Mouse (Mus musculus) layer of hippocampus, postnatal 14 days (tissue): Measurements from ENCODE around the gene Bcar3. TPM values are rescaled to one million over a fixed set of nuclear protein-coding genes. Genes with fewer than 3 reads are reported as not detected.
"Not testable (repeated sequence)": the region's sequence is repeated elsewhere in the genome, so short reads cannot be mapped to it uniquely, and the experiment has no call there.

Experiments
- DNase-seq, 2 experiments: peaks; one replicate each; pipeline ENCODE4 v3.0.0; 2021 to 2022; ENCODE audit warnings: low spot score in 2 of 2, mixed read lengths in 1 of 2
- total RNA-seq, 2 experiments: library from RNA; stranded (reverse); gene quantifications; 2 replicates each; pipeline ENCODE4 v1.2.3; 2021

Bcar3 gene
- total RNA-seq, 2 experiments from 2014 or later = 10.3 to 11.0 TPM

DNA sequence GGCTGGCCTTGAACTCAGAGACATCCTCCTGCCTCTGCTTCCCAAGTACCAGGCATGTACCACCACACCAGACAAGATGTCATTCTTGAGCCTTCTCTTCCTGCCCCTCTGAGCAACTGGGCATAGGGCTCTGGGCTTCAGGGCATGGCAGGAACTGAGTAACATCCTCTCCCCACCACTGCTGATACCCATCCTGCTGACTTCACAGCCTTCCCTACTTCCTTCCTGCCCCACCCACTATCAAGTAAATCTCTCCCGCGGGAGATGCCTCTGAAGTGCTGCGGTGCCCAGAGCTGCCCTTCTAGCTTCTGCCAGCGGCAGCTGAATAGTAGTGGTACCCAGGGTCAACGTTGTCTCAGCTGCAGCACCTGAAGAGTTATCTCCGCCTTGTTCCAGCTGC, 84.7 kb downstream of the Bcar3 start:
- DNase-seq = no peak

DNA sequence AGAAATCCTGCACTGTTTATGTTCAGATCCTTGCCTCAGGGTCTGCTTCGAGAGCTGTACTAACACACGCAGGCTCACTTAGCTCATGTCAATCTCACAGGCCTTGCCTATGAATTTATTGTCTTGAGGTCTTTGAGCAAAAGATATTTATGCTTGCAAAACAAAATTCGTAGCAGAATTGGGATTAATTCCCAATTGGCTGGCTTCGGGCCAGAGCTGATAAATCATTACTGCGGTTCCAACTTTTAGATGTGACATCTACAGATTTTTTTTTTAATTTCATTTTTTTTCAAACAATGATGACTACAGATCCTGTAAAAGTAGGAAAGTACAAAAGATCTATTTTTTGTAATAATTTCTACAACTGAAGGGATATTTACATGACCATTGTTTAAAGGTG, 86.8 kb downstream of the Bcar3 start:
- no peak for DNase-seq

GRCm38 (mm10) chr3:122381591-122381990, 87.7 kb downstream of the Bcar3 start:
- peak in 1 of 2 experiments; percentile 29 for DNase-seq

DNA sequence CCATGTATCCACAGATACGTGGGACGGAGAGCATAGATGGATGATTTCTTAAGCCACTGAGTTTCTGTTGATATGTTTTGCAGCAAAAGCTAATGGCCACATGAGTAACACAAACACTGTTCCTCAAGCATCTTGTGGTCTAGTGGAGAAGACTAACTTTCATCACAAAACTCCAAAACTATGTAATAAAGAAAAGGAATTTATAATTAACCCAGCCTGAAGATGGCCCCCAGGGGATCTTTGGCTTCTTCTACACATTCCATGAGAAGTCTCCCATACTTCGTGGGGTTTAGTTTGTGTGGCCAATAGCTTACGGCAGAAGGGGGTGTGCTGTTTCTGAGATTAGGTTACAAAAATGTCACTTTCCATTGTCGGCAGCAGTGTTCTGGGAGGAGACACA, 92.5 kb downstream of the Bcar3 start:
- no peak for DNase-seq

GRCm38 (mm10) chr3:122387771-122388170, 93.8 kb downstream of the Bcar3 start:
- DNase-seq = no peak

GRCm38 (mm10) chr3:122389972-122390371, 96.0 kb downstream of the Bcar3 start:
- no peak for DNase-seq

- no peak for DNase-seq
These were observed 97.2 kb downstream of the Bcar3 start for GRCm38 (mm10) chr3:122391098-122391497.

- DNase-seq = no peak
These were observed 97.9 kb downstream of the Bcar3 start for GRCm38 (mm10) chr3:122391816-122392215.

DNA sequence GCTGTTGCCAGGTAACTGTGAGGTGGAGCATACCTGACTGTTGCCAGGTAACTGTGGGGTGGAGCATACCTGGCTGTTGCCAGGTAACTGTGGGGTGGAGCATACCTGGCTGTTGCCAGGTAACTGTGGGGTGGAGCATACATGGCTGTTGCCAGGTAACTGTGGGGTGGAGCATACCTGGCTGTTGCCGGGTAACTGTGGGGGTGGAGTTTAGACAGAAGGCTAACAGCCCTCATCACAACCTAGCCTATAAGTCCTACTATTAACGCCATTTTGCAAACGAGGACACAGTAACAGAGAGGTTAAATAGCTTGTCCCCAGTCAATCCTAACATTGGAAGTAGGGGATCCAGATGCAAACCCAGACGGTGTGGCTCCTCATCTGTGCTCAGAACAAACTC, 99.5 kb downstream of the Bcar3 start:
- not testable (repeated sequence) for DNase-seq

DNA sequence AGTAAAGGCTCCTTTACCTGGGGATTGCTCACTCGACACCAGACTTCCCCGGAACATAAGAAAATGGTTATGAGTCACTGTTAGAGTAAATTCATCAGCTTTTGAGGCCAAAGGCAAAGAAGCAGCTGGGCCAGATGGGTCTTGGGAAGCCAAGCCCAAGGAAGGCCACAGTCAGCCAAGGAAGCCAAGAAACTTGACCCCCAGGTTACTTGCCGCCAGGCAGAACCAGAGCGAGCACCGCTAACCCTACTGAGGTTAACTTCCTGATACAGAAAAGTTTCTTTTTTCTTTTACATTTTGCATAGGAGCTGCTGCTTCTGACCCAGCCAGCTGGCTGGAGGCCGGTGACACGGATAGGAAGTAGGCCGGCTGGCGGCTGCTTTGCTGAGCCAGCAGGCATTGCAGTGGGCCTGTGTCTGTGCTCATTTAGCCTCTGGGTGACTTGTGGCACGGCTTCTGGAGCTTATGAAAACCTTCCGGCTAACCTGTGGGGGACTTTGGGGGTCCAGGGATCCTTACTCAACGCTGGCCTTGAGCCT, 100.0 kb downstream of the Bcar3 start:
- no peak for DNase-seq

DNA sequence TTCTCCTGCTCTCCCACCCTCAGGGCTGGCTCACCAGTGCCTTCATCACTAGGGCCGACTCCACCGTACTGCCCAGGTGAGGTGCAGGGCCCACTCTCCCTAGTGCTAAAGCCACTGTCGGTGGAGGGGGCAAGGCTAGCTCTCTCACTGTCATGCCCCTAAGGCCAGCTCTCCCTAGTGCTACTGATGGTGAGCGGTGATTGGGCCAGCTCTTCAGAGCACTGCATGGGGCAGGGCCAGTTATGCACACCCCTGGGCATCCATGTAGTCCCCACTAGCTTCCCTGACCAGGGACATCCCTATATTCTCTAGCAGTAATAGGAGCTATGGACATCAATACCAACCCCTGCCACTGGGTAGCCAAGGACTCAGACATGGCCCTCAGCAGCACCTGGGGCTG, 103.0 kb downstream of the Bcar3 start:
- no peak for DNase-seq

DNA sequence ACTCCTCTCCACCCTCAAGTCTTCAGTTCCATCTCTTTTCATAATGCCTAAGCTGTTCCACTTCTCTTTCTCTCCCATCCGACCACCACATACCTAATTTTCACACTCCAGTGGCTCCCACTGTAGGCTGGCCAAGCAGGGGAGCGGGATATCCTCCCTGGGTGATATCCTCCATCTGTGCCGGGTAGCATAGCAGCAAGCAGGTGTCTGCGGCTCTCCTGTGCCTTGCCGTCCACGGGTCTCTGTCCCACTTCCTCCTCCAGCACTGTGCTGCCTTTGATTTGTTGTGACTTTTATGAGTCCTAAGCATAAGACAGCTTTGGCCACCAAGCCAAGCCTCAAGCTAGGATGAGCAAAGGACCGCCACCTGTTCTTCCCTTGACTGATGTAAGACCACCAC, 103.5 kb downstream of the Bcar3 start:
- no peak for DNase-seq

- no peak for DNase-seq
These were observed 107.1 kb downstream of the Bcar3 start for GRCm38 (mm10) chr3:122401011-122401410.

GRCm38 (mm10) chr3:122402143-122402542, 108.2 kb downstream of the Bcar3 start:
- DNase-seq = no peak

- no peak for DNase-seq
These were observed 110.1 kb downstream of the Bcar3 start for GRCm38 (mm10) chr3:122403860-122404557.

DNA sequence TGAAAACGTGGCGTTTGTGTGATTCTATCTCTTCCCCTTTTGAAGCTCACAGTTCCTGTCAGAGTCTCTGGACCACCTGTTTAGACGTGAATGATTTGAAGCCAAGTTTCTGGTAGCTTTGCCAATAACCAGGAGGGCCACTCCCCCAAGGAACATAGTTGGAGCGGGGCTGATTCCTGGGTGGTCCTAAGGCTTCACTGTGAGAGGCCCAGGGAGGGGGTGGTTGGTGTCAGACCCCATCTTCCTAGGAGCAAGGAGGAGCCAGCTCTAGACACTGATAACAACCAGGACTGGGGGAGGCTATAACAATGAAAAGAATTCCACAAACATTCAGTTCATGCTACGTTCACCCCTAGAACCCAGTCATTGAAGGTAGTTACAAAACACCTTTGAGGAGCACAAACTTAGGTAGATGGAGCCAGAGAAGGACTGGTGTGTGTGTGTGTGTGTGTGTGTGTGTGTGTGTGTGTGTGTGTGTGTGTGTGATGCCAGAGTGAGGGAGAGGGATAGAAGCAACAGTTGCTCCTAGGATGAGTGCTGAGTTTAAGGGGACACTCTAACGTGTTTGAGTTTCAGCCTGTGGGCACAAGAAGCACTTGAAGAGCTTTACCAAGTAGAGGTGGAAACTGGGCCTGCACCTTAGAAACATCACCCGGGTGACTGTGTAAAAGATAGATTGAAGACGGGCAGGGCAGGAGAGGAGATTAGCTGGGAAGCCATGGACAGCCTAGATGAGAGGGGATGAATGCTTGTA, 111.4 kb downstream of the Bcar3 start:
- DNase-seq = no peak

DNA sequence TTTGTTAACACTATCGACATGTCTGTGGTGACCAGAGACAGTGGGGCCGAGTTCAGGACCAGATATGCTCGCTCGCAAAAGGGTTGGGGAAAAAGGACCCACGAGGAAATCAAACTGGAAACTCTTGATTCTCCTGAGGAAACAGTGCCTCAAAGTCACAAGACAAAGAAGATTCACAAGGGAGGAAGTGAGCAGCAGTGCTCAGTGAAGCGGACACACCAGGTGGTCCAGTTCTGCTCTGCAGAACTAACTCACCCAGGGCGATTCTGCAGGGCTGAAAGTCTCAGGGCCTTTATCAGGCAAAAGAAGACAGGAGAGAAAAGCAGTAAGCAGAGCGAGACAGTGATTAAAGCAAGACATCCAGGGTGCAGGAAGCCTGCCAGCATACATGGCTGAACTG, 112.5 kb downstream of the Bcar3 start:
- DNase-seq = no peak

GRCm38 (mm10) chr3:122407757-122408156, 113.8 kb downstream of the Bcar3 start:
- no peak for DNase-seq

- DNase-seq = no peak
These were observed 114.9 kb downstream of the Bcar3 start for GRCm38 (mm10) chr3:122408798-122409311.

DNA sequence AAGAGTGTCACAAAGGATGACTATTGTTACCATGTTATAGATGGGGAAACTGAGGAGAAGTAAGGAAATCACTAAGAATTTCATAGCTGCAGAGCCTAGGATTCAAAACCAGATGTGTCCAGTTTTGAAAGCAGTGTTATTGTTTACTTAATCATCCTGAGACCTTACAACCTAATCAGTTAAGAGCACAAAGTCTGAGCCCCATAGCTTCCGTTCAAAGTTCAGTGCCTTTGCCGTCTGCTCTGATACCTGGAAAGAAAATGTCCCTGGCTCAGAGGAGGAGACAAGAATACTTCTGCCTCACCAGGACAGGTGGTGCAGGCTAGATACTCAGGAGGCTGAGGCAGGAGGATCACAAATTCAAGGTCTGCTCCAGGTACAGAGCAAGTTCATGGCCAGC, 117.7 kb downstream of the Bcar3 start:
- DNase-seq = no peak

DNA sequence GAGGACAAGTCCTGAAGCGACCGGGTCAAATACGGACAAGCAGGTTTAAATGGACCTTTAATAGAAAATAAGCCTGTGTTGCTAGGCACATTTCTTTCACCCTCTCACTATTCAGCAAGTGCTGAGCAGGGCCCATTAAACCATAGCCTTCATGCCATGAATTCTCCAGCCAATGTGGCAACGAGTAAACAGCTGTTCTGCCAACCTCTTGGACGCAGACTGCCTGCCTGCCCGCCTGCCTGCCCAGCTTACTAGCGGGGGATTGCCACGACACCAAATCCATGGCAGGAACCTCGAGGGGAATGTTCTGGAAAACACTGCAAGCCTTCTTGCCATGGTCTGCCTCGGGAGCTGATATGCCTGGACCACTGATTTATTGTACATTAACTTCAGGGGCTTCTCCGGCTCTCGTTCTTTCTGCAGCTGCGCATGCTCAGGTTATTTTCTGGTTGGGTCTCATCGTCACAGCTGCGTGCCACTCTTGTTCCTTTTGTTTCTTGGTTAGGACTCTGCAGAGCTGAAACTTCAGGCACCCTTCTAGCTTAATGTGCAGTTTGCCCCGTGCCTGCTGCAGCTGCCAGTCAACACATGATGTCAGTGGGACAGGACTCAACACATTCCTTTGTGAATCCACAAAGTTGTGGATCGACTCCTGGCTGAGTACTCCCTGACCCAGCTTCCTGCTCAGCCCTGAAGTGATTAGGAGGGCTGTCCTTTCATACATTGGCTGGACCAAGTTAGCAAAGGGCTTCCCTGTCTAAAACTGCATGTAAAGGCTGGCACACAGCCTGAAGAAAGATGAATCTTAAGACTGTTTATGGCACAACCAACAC, 120.0 kb downstream of the Bcar3 start:
- peak; percentile 31 to 76 for DNase-seq
